Mouse (Mus musculus): ENCODE measurements at regions not wholly inside any gene's neighbourhood (a gene's known extent, or its start where the extent isn't known, plus 50 kb on each side); places are given as distances from the start of the nearest gene placed in this dataset.
A peak's percentile ranks its signal among the peaks of the same experiment; 100 is the strongest.

DNA sequence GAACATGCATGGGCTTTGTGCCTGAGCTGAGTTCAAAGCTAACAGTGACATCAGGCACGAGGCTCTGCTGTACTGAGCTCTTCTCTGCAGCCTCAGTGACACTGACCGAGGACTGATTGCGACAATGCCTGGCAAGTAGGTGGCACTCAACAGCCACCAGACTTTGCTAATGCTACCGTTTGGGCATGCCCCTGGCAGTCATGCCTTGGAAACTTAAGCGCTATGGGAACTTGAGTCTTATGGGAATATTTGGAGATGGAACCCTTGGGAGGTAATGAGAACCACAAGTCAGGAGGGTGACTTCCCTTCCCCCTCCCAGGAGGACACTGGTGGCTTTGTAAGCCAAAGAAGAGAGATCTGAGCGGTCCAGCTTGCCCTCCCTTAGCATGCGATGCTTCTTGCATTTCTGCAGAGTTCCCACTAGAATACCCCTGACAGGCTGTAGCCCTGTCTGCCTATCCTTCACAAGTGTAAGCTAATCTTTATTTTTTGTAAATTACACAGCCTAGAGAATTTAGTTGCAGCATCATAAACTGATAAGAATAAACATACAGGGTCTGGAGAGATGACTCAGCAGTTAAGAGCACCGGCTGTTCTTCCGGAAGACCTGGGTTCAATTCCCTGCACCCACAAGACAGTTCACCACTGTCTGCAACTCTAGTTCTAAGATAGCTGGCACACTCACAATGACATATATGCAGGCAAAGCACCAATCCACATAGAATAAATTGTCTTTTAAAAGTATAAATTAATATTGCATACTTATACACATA is 86.4 kb upstream of the Commd3 start:
- no peaks in the 10 kb centered on the region for H3K4me1 ChIP-seq (ENCODE audit: control insufficient read depth, insufficient read depth, low read length)
- H3K4me3 ChIP-seq (ENCODE audit: insufficient read depth, low read depth, low read length), result no peak overlapping the region
- H3K9ac ChIP-seq (ENCODE audit: low read depth, low read length), result no peak overlapping the region
- no peaks in the 10 kb centered on the region for H3K79me2 ChIP-seq (ENCODE audit: control insufficient read depth, insufficient read depth, low read length)
- no peaks in the 10 kb centered on the region for H3K27me3 ChIP-seq (ENCODE audit: control insufficient read depth, insufficient read depth, low read length)
- no peaks in the 10 kb centered on the region for H3K36me3 ChIP-seq (ENCODE audit: control insufficient read depth, insufficient read depth, low read length)
- TF ChIP-seq POLR2A (IDR thresholded peaks at IDR 0.05; ENCODE audit: extremely low read depth, insufficient read depth, low read length), result no peak
- peak; percentile 73 for TF ChIP-seq CTCF (IDR thresholded peaks at IDR 0.05; ENCODE audit: low read depth, low read length)
- 36% methylated on average over 9 of the region's 9 CpGs for WGBS
- DNase-seq (ENCODE audit: extremely low read depth, low read depth, low spot score), result peak; percentile 79
- H3K27ac ChIP-seq (replicated peaks; ENCODE audit: insufficient read depth, low read depth, low read length), result no peak overlapping the region

DNA sequence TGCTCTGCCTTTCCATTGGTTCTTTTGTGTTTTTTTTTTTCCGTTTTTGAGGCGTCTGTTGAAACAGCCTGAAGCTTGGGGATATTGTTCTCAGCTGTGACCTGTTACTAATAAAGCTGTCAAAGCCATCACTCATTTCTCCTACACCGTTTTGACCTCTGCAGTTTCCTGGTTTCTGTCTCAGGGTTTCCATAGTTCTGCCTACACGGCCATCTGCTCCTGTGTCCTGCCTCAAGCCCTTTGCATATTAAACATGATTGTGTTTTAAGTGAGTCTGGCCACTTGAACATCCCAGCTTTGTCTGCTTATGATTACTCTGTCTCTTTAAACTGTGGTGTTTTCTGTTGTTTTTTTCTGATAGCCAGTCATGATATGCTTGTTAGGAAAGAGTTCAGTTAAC is 114.1 kb upstream of the Commd3 start:
- 64% methylated on average over 4 of the region's 4 CpGs for WGBS
- no peaks in the 10 kb centered on the region for H3K79me2 ChIP-seq (ENCODE audit: control insufficient read depth, insufficient read depth, low read length)
- H3K4me1 ChIP-seq (ENCODE audit: control insufficient read depth, insufficient read depth, low read length), result no peaks in the 10 kb centered on the region
- no peak for DNase-seq (ENCODE audit: extremely low read depth, low read depth, low spot score)
- H3K9ac ChIP-seq (ENCODE audit: low read depth, low read length), result no peak overlapping the region
- H3K36me3 ChIP-seq (ENCODE audit: control insufficient read depth, insufficient read depth, low read length), result no peaks in the 10 kb centered on the region
- H3K27me3 ChIP-seq (ENCODE audit: control insufficient read depth, insufficient read depth, low read length), result no peaks in the 10 kb centered on the region
- no peak overlapping the region for H3K27ac ChIP-seq (replicated peaks; ENCODE audit: insufficient read depth, low read depth, low read length)
- no peak for TF ChIP-seq POLR2A (IDR thresholded peaks at IDR 0.05; ENCODE audit: extremely low read depth, insufficient read depth, low read length)
- no peak for TF ChIP-seq CTCF (IDR thresholded peaks at IDR 0.05; ENCODE audit: low read depth, low read length)
- H3K4me3 ChIP-seq (ENCODE audit: insufficient read depth, low read depth, low read length), result no peak overlapping the region

DNA sequence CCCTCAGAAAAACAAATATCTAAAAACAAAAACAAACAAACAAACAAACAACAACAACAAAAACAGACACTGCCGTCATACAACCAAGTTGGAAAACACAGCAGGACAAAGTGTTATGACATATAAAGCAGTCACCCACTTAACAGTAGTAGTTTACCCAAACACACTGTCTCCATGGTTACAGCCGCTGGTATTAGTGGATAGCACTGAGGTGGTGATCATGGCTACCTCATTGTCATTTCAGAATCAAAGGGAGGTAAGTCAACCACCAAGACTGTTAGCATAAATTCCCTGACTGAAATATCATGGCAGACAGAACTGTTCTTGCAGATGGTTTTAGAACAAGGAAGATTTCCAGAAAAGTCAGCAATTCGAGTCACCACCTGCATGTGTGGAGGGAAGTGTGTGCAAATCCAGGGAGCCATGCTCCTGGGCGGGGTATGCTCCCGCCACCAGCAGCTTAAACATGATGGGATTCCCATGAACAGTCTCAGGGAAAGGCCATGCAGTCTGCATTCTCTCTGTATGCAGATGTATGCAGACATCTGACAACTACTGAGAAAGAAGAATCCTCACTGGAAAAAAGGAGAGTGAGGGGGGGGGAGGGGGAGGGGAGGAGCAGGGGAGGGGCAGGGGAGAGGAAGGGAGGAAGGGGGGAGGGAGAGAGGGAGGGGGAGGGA is 124.1 kb upstream of the Commd3 start:
- no peak overlapping the region for H3K27ac ChIP-seq (replicated peaks; ENCODE audit: insufficient read depth, low read depth, low read length)
- H3K79me2 ChIP-seq (ENCODE audit: control insufficient read depth, insufficient read depth, low read length), result no peaks in the 10 kb centered on the region
- 74% methylated on average over 5 of the region's 5 CpGs for WGBS
- no peak overlapping the region for H3K9ac ChIP-seq (ENCODE audit: low read depth, low read length)
- H3K4me1 ChIP-seq (ENCODE audit: control insufficient read depth, insufficient read depth, low read length), result no peaks in the 10 kb centered on the region
- DNase-seq (ENCODE audit: extremely low read depth, low read depth, low spot score), result no peak
- no peak overlapping the region for H3K4me3 ChIP-seq (ENCODE audit: insufficient read depth, low read depth, low read length)
- no peaks in the 10 kb centered on the region for H3K36me3 ChIP-seq (ENCODE audit: control insufficient read depth, insufficient read depth, low read length)
- no peak for TF ChIP-seq CTCF (IDR thresholded peaks at IDR 0.05; ENCODE audit: low read depth, low read length)
- TF ChIP-seq POLR2A (IDR thresholded peaks at IDR 0.05; ENCODE audit: extremely low read depth, insufficient read depth, low read length), result no peak
- no peaks in the 10 kb centered on the region for H3K27me3 ChIP-seq (ENCODE audit: control insufficient read depth, insufficient read depth, low read length)

DNA sequence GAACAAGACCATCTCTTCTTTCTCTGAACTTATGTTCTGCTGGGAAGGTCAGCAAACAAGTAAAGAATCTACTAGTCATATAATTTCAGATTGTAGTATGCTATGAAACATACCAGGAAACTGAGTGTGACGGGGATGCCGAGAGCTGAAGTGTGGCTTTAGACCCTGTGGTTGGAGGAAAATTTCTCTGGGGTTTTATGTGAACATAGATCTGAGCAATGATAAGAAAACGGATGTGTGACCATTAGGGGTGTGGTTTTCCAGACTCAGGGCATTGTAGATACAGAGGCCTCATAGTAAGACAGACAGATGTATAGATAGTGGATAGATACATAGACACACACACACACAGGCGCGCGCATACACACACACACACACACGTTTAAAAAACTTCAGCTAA is 131.8 kb upstream of the Dnajc1 start:
- H3K4me1 ChIP-seq (ENCODE audit: control insufficient read depth, insufficient read depth, low read length), result no peaks in the 10 kb centered on the region

DNA sequence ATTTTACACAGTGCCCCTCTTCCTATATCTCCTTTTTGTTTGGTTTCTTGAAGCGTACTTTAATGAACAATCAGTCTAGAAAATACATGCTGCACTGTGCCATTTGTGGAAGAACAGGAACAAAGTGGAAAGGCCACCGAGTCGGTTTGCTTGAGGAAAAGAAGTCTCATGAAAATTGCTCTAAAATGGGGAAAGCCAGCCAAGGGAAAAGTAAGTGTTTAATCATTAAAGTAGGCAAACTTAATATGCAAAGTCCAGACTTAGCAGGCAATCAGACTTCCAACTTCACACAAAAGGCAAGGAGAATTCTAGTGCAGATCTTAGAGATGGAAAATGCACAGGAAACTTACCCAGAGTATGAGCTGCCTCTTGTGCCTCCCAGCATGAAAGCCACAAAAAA is 131.3 kb upstream of the Dnajc1 start:
- Histone ChIP-seq H3K79me2 (ENCODE audit: control insufficient read depth, insufficient read depth, low read length) (no peaks in the 10 kb centered on the region), H3K4me1 (ENCODE audit: control insufficient read depth, insufficient read depth, low read length) (no peaks in the 10 kb centered on the region), H3K27ac (replicated peaks; ENCODE audit: insufficient read depth, low read depth, low read length) (no peak overlapping the region), H3K4me3 (ENCODE audit: insufficient read depth, low read depth, low read length) (no peak overlapping the region), H3K36me3 (ENCODE audit: control insufficient read depth, insufficient read depth, low read length) (no peaks in the 10 kb centered on the region), H3K9ac (ENCODE audit: low read depth, low read length) (no peak overlapping the region), H3K27me3 (ENCODE audit: control insufficient read depth, insufficient read depth, low read length) (no peaks in the 10 kb centered on the region)
- TF ChIP-seq CTCF (IDR thresholded peaks at IDR 0.05; ENCODE audit: low read depth, low read length), result no peak
- no peak for TF ChIP-seq POLR2A (IDR thresholded peaks at IDR 0.05; ENCODE audit: extremely low read depth, insufficient read depth, low read length)
- 87% methylated on average over 3 of the region's 3 CpGs for WGBS
- DNase-seq (ENCODE audit: extremely low read depth, low read depth, low spot score), result no peak

More for the DNA sequence above, 131.8 kb upstream of the Dnajc1 start:
- WGBS, result 79% methylated on average over 7 of the region's 7 CpGs
- no peak for DNase-seq (ENCODE audit: extremely low read depth, low read depth, low spot score)
- Histone ChIP-seq H3K27ac (replicated peaks; ENCODE audit: insufficient read depth, low read depth, low read length) (no peak overlapping the region), H3K4me3 (ENCODE audit: insufficient read depth, low read depth, low read length) (no peak overlapping the region), H3K36me3 (ENCODE audit: control insufficient read depth, insufficient read depth, low read length) (no peaks in the 10 kb centered on the region), H3K9ac (ENCODE audit: low read depth, low read length) (no peak overlapping the region), H3K27me3 (ENCODE audit: control insufficient read depth, insufficient read depth, low read length) (no peaks in the 10 kb centered on the region), H3K79me2 (ENCODE audit: control insufficient read depth, insufficient read depth, low read length) (no peaks in the 10 kb centered on the region)
- no peak for TF ChIP-seq POLR2A (IDR thresholded peaks at IDR 0.05; ENCODE audit: extremely low read depth, insufficient read depth, low read length)
- TF ChIP-seq CTCF (IDR thresholded peaks at IDR 0.05; ENCODE audit: low read depth, low read length), result no peak

DNA sequence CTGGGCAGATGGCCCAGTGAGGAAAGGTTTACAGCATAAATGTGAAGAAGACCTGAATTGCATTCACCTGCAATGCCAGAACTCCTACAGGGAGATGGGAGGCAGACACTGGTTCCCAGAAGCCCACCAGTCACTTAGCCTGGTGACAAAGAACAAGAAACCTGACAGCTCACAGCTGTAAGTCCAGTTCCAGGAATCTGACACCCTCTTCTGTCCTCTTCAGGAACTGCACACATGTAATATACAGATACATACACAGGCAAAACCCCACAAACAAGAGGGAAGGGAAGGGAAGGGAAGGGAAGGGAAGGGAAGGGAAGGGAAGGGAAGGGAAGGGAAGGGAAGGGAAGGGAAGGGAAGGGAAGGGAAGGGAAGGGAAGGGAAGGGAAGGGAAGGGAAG is 120.8 kb upstream of the Dnajc1 start:
- H3K4me1 ChIP-seq (ENCODE audit: control insufficient read depth, insufficient read depth, low read length), result no peaks in the 10 kb centered on the region
- DNase-seq (ENCODE audit: extremely low read depth, low read depth, low spot score), result peak; percentile 42
- H3K9ac ChIP-seq (ENCODE audit: low read depth, low read length), result no peak overlapping the region
- TF ChIP-seq CTCF (IDR thresholded peaks at IDR 0.05; ENCODE audit: low read depth, low read length) (no peak), POLR2A (IDR thresholded peaks at IDR 0.05; ENCODE audit: extremely low read depth, insufficient read depth, low read length) (no peak)
- H3K4me3 ChIP-seq (ENCODE audit: insufficient read depth, low read depth, low read length), result no peak overlapping the region
- H3K27me3 ChIP-seq (ENCODE audit: control insufficient read depth, insufficient read depth, low read length), result no peaks in the 10 kb centered on the region
- no peaks in the 10 kb centered on the region for H3K79me2 ChIP-seq (ENCODE audit: control insufficient read depth, insufficient read depth, low read length)
- no peak overlapping the region for H3K27ac ChIP-seq (replicated peaks; ENCODE audit: insufficient read depth, low read depth, low read length)
- H3K36me3 ChIP-seq (ENCODE audit: control insufficient read depth, insufficient read depth, low read length), result no peaks in the 10 kb centered on the region
